Mouse (Mus musculus): ENCODE results near the gene Ccl6. TPM values are rescaled to one million over a fixed set of nuclear protein-coding genes. Genes with fewer than 3 reads are reported as not detected.

Gene Ccl6
- total and polyA plus RNA-seq, 2 experiments from 2014 or later = 5.1 TPM; not detected in 1

GRCm38 (mm10) chr11:83598207-83598837 lies 5.4 kb upstream of the Ccl6 start:
- no peaks in the 10 kb centered on the region for H3K4me1 ChIP-seq (ENCODE audit: control insufficient read depth, insufficient read depth)

GRCm38 (mm10) chr11:83597796-83598195 lies 4.9 kb upstream of the Ccl6 start:
- TF ChIP-seq CTCF (IDR thresholded peaks at IDR 0.05; ENCODE audit: low read depth) = no peak
- no peak for TF ChIP-seq EP300 (IDR thresholded peaks at IDR 0.05; ENCODE audit: low read depth)
- 81% methylated on average over 7 of the region's 7 CpGs for WGBS
- H3K9me3 ChIP-seq (replicated peaks; ENCODE audit: control insufficient read depth, low read length) = no peaks in the 10 kb centered on the region
- H3K9ac ChIP-seq (replicated peaks; ENCODE audit: low read depth, low read length) = no peak overlapping the region
- ATAC-seq (ENCODE audit: insufficient read depth, low read depth) (no peak), DNase-seq (ENCODE audit: low spot score) (no peak)
- H3K36me3 ChIP-seq (replicated peaks; ENCODE audit: control insufficient read depth, insufficient read depth, low read length) = no peaks in the 10 kb centered on the region
- H3K27me3 ChIP-seq (ENCODE audit: control insufficient read depth, insufficient read depth, low read length) = no peaks in the 10 kb centered on the region
- H3K27ac ChIP-seq (ENCODE audit: low read depth) = no peak overlapping the region
- no peak overlapping the region for H3K4me2 ChIP-seq (ENCODE audit: low read depth, low read length)
- H3K4me3 ChIP-seq (ENCODE audit: low read depth, low read length) = no peak overlapping the region
- no peaks in the 10 kb centered on the region for H3K4me1 ChIP-seq (ENCODE audit: control insufficient read depth, insufficient read depth)

More at GRCm38 (mm10) chr11:83598207-83598837, 5.4 kb upstream of the Ccl6 start:
- H3K9ac ChIP-seq (replicated peaks; ENCODE audit: low read depth, low read length) = no peak overlapping the region
- no peak overlapping the region for H3K4me2 ChIP-seq (ENCODE audit: low read depth, low read length)
- WGBS = 74% methylated on average over 3 of the region's 3 CpGs
- H3K27me3 ChIP-seq (ENCODE audit: control insufficient read depth, insufficient read depth, low read length) = no peaks in the 10 kb centered on the region
- TF ChIP-seq EP300 (IDR thresholded peaks at IDR 0.05; ENCODE audit: low read depth) (no peak), CTCF (IDR thresholded peaks at IDR 0.05; ENCODE audit: low read depth) (no peak)
- DNase-seq (ENCODE audit: low spot score) = no peak
- no peak overlapping the region for H3K27ac ChIP-seq (ENCODE audit: low read depth)
- H3K36me3 ChIP-seq (replicated peaks; ENCODE audit: control insufficient read depth, insufficient read depth, low read length) = no peaks in the 10 kb centered on the region
- H3K4me3 ChIP-seq (ENCODE audit: low read depth, low read length) = no peak overlapping the region
- no peaks in the 10 kb centered on the region for H3K9me3 ChIP-seq (replicated peaks; ENCODE audit: control insufficient read depth, low read length)
- no peak for ATAC-seq (ENCODE audit: insufficient read depth, low read depth)

GRCm38 (mm10) chr11:83595669-83596455 lies 3.0 kb upstream of the Ccl6 start:
- no peak for DNase-seq (ENCODE audit: low spot score)
- Histone ChIP-seq H3K4me1 (ENCODE audit: control insufficient read depth, insufficient read depth) (no peaks in the 10 kb centered on the region), H3K9ac (replicated peaks; ENCODE audit: low read depth, low read length) (no peak overlapping the region), H3K4me2 (ENCODE audit: low read depth, low read length) (no peak overlapping the region), H3K4me3 (ENCODE audit: low read depth, low read length) (no peak overlapping the region), H3K27me3 (ENCODE audit: control insufficient read depth, insufficient read depth, low read length) (no peaks in the 10 kb centered on the region), H3K36me3 (replicated peaks; ENCODE audit: control insufficient read depth, insufficient read depth, low read length) (no peaks in the 10 kb centered on the region), H3K9me3 (replicated peaks; ENCODE audit: control insufficient read depth, low read length) (no peaks in the 10 kb centered on the region), H3K27ac (ENCODE audit: low read depth) (no peak overlapping the region)
- TF ChIP-seq EP300 (IDR thresholded peaks at IDR 0.05; ENCODE audit: low read depth) = no peak
- TF ChIP-seq CTCF (IDR thresholded peaks at IDR 0.05; ENCODE audit: low read depth) = no peak
- ATAC-seq (ENCODE audit: insufficient read depth, low read depth) = no peak
- 78% methylated on average over 7 of the region's 7 CpGs for WGBS

GRCm38 (mm10) chr11:83593453-83593852 lies 566 bp upstream of the Ccl6 start:
- H3K9ac ChIP-seq (replicated peaks; ENCODE audit: low read depth, low read length) = no peak overlapping the region
- no peak overlapping the region for H3K4me3 ChIP-seq (ENCODE audit: low read depth, low read length)
- no peaks in the 10 kb centered on the region for H3K36me3 ChIP-seq (replicated peaks; ENCODE audit: control insufficient read depth, insufficient read depth, low read length)
- DNase-seq (ENCODE audit: low spot score) (no peak), ATAC-seq (ENCODE audit: insufficient read depth, low read depth) (no peak)
- no peak overlapping the region for H3K27ac ChIP-seq (ENCODE audit: low read depth)
- H3K4me1 ChIP-seq (ENCODE audit: control insufficient read depth, insufficient read depth) = no peaks in the 10 kb centered on the region
- no peaks in the 10 kb centered on the region for H3K27me3 ChIP-seq (ENCODE audit: control insufficient read depth, insufficient read depth, low read length)
- no peaks in the 10 kb centered on the region for H3K9me3 ChIP-seq (replicated peaks; ENCODE audit: control insufficient read depth, low read length)
- WGBS = 80% methylated on average over 5 of the region's 5 CpGs
- no peak for TF ChIP-seq EP300 (IDR thresholded peaks at IDR 0.05; ENCODE audit: low read depth)
- TF ChIP-seq CTCF (IDR thresholded peaks at IDR 0.05; ENCODE audit: low read depth) = no peak
- no peak overlapping the region for H3K4me2 ChIP-seq (ENCODE audit: low read depth, low read length)

- H3K4me2 ChIP-seq (ENCODE audit: low read depth, low read length) = no peak overlapping the region
- WGBS = 71% methylated on average over 2 of the region's 2 CpGs
- no peaks in the 10 kb centered on the region for H3K9me3 ChIP-seq (replicated peaks; ENCODE audit: control insufficient read depth, low read length)
- ATAC-seq (ENCODE audit: insufficient read depth, low read depth) (no peak), DNase-seq (ENCODE audit: low spot score) (no peak)
- TF ChIP-seq EP300 (IDR thresholded peaks at IDR 0.05; ENCODE audit: low read depth) (no peak), CTCF (IDR thresholded peaks at IDR 0.05; ENCODE audit: low read depth) (no peak)
- H3K9ac ChIP-seq (replicated peaks; ENCODE audit: low read depth, low read length) = no peak overlapping the region
- H3K36me3 ChIP-seq (replicated peaks; ENCODE audit: control insufficient read depth, insufficient read depth, low read length) = no peaks in the 10 kb centered on the region
- no peak overlapping the region for H3K27ac ChIP-seq (ENCODE audit: low read depth)
- no peaks in the 10 kb centered on the region for H3K27me3 ChIP-seq (ENCODE audit: control insufficient read depth, insufficient read depth, low read length)
- H3K4me3 ChIP-seq (ENCODE audit: low read depth, low read length) = no peak overlapping the region
- H3K4me1 ChIP-seq (ENCODE audit: control insufficient read depth, insufficient read depth) = no peaks in the 10 kb centered on the region
These were observed 8.7 kb downstream of the Ccl6 start for GRCm38 (mm10) chr11:83584232-83584631.

All from heart, postnatal 0 days (tissue).